Mouse (Mus musculus): ENCODE measurements around the gene Sh3d21. TPM values are rescaled to one million over a fixed set of nuclear protein-coding genes. Genes with fewer than 3 reads are reported as not detected.
A peak's percentile ranks its signal among the peaks of the same experiment; 100 is the strongest.
"Not testable (repeated sequence)": the region's sequence is repeated elsewhere in the genome, so short reads cannot be mapped to it uniquely, and the experiment has no call there.

Sh3d21 gene
- total and polyA plus RNA-seq, 3 experiments, result 0.31 to 1.3 TPM; not detected in 1

- no peak for TF ChIP-seq SIN3A (IDR thresholded peaks at IDR 0.05; ENCODE audit: low read length)
Observed at GRCm38 (mm10) chr4:126168851-126169250, 5.6 kb upstream of the Sh3d21 start (continued).

GRCm38 (mm10) chr4:126166084-126166483 is 2.8 kb upstream of the Sh3d21 start:
- TF ChIP-seq CHD2 (IDR thresholded peaks at IDR 0.05; ENCODE audit: low read length) (no peak), USF2 (IDR thresholded peaks at IDR 0.05; ENCODE audit: borderline replicate concordance in 1 of 2, insufficient read depth in 1 of 2, low read depth in 1 of 2, low read length in 2 of 2) (no peak), SMC3 (IDR thresholded peaks at IDR 0.05; ENCODE audit: low read depth, low read length) (no peak), ZKSCAN1 (IDR thresholded peaks at IDR 0.05; ENCODE audit: low read depth, low read length) (no peak), POLR2AphosphoS2 (IDR thresholded peaks at IDR 0.05; ENCODE audit: low read length) (no peak), NELFE (IDR thresholded peaks at IDR 0.05; ENCODE audit: low read depth, low read length) (no peak), GATA1 (IDR thresholded peaks at IDR 0.05; ENCODE audit: low read depth, low read length) (no peak), ZMIZ1 (IDR thresholded peaks at IDR 0.05; ENCODE audit: low read depth, low read length) (no peak), MAZ (IDR thresholded peaks at IDR 0.05; ENCODE audit: low read depth, low read length) (no peak), POLR2A (IDR thresholded peaks at IDR 0.05; ENCODE audit: control insufficient read depth in 1 of 2, insufficient read depth in 1 of 2, low read depth in 1 of 2, low read length in 2 of 2, poor library complexity in 1 of 2) (no peak), POLR2AphosphoS5 (IDR thresholded peaks at IDR 0.05; ENCODE audit: borderline replicate concordance, low read depth, low read length) (no peak)
- peaks cover 0 to 9% of the 10 kb centered on the region in 2 experiments; a peak in 2 of 4 replicates for H3K4me1 ChIP-seq (ENCODE audit: control insufficient read depth in 1 of 2, insufficient read depth in 2 of 2, low read length in 2 of 2)
- H3K27ac ChIP-seq (ENCODE audit: control insufficient read depth, low read depth, low read length), result no peak overlapping the region
- no peaks in the 10 kb centered on the region for H3K9me3 ChIP-seq (replicated peaks; ENCODE audit: insufficient read depth, low read length)
- no peak overlapping the region for H3K4me3 ChIP-seq (ENCODE audit: control insufficient read depth in 1 of 2, insufficient read depth in 1 of 2, low read depth in 2 of 2, low read length in 2 of 2)
- peaks cover 7 to 30% of the 10 kb centered on the region in 2 experiments for H3K36me3 ChIP-seq (ENCODE audit: control insufficient read depth in 1 of 2, insufficient read depth in 2 of 2, low read length in 2 of 2)
- peaks cover 2% of the 10 kb centered on the region; the same call in 1 of the 2 replicates for H3K79me2 ChIP-seq (ENCODE audit: control insufficient read depth, insufficient read depth, low read length, poor library complexity)
- H3K27me3 ChIP-seq (ENCODE audit: control insufficient read depth in 1 of 2, insufficient read depth in 2 of 2, low read length in 2 of 2), result no peaks in the 10 kb centered on the region
- no peak for DNase-seq (ENCODE audit: low read depth, low spot score)
- no peak overlapping the region for H3K9ac ChIP-seq (ENCODE audit: control insufficient read depth, low read depth, low read length, poor library complexity, severe bottlenecking)

- not testable (repeated sequence) for H3K27me3 ChIP-seq (ENCODE audit: control insufficient read depth in 1 of 2, insufficient read depth in 2 of 2, low read length in 2 of 2)
Observed at GRCm38 (mm10) chr4:126165092-126165491, 1.8 kb upstream of the Sh3d21 start.

GRCm38 (mm10) chr4:126163685-126164084 is 394 bp upstream of the Sh3d21 start:
- Histone ChIP-seq H3K27me3 (ENCODE audit: control insufficient read depth in 1 of 2, insufficient read depth in 2 of 2, low read length in 2 of 2) (no peaks in the 10 kb centered on the region), H3K36me3 (ENCODE audit: control insufficient read depth in 1 of 2, insufficient read depth in 2 of 2, low read length in 2 of 2) (peaks cover 7 to 14% of the 10 kb centered on the region in 2 experiments), H3K4me3 (ENCODE audit: control insufficient read depth in 1 of 2, insufficient read depth in 1 of 2, low read depth in 2 of 2, low read length in 2 of 2) (peak overlapping the region in 1 of 2 experiments; percentile 63; a peak in 2 of 4 replicates), H3K79me2 (ENCODE audit: control insufficient read depth, insufficient read depth, low read length, poor library complexity) (peaks cover 2% of the 10 kb centered on the region; the same call in 1 of the 2 replicates), H3K4me1 (ENCODE audit: control insufficient read depth in 1 of 2, insufficient read depth in 2 of 2, low read length in 2 of 2) (peaks cover 0 to 9% of the 10 kb centered on the region in 2 experiments; a peak in 2 of 4 replicates), H3K9ac (ENCODE audit: control insufficient read depth, low read depth, low read length, poor library complexity, severe bottlenecking) (peak overlapping the region; percentile 85), H3K9me3 (replicated peaks; ENCODE audit: insufficient read depth, low read length) (no peaks in the 10 kb centered on the region), H3K27ac (ENCODE audit: control insufficient read depth, low read depth, low read length) (no peak overlapping the region)
- no peak for DNase-seq (ENCODE audit: low read depth, low spot score)
- TF ChIP-seq GATA1 (IDR thresholded peaks at IDR 0.05; ENCODE audit: low read depth, low read length), result no peak
- TF ChIP-seq BHLHE40 (IDR thresholded peaks at IDR 0.05; ENCODE audit: borderline replicate concordance, low read depth, low read length), result no peak
- no peak for TF ChIP-seq SIN3A (IDR thresholded peaks at IDR 0.05; ENCODE audit: low read length)
- TF ChIP-seq E2F4 (IDR thresholded peaks at IDR 0.05; ENCODE audit: borderline replicate concordance, low read depth, low read length), result no peak
- TF ChIP-seq ZMIZ1 (IDR thresholded peaks at IDR 0.05; ENCODE audit: low read depth, low read length), result no peak
- no peak for TF ChIP-seq UBTF (IDR thresholded peaks at IDR 0.05; ENCODE audit: borderline replicate concordance, insufficient read depth, low read depth, low read length)
- TF ChIP-seq EP300 (IDR thresholded peaks at IDR 0.05; ENCODE audit: low read depth in 1 of 2, low read length in 2 of 2), result no peak
- TF ChIP-seq TBP (IDR thresholded peaks at IDR 0.05; ENCODE audit: low read depth, low read length), result no peak
- no peak for TF ChIP-seq ZNF384 (IDR thresholded peaks at IDR 0.05; ENCODE audit: low read depth, low read length)
- no peak for TF ChIP-seq ZC3H11A (IDR thresholded peaks at IDR 0.05; ENCODE audit: low read depth, low read length)
- TF ChIP-seq TAL1 (IDR thresholded peaks at IDR 0.05; ENCODE audit: low read length), result no peak
- no peak for TF ChIP-seq USF2 (IDR thresholded peaks at IDR 0.05; ENCODE audit: borderline replicate concordance in 1 of 2, insufficient read depth in 1 of 2, low read depth in 1 of 2, low read length in 2 of 2)
- TF ChIP-seq USF1 (IDR thresholded peaks at IDR 0.05; ENCODE audit: low read depth, low read length), result no peak
- no peak for TF ChIP-seq MEF2A (IDR thresholded peaks at IDR 0.05; ENCODE audit: extremely low read depth, insufficient replicate concordance, low read depth, low read length, poor library complexity, severe bottlenecking)
- TF ChIP-seq KAT2A (conservative IDR thresholded peaks at IDR 0.05; ENCODE audit: low read depth, low read length), result no peak

More at GRCm38 (mm10) chr4:126165092-126165491, 1.8 kb upstream of the Sh3d21 start:
- not testable (repeated sequence) for H3K79me2 ChIP-seq (ENCODE audit: control insufficient read depth, insufficient read depth, low read length, poor library complexity); H3K4me3 ChIP-seq (ENCODE audit: control insufficient read depth in 1 of 2, insufficient read depth in 1 of 2, low read depth in 2 of 2, low read length in 2 of 2); DNase-seq (ENCODE audit: low read depth, low spot score); H3K9ac ChIP-seq (ENCODE audit: control insufficient read depth, low read depth, low read length, poor library complexity, severe bottlenecking); H3K27ac ChIP-seq (ENCODE audit: control insufficient read depth, low read depth, low read length); H3K4me1 ChIP-seq (ENCODE audit: control insufficient read depth in 1 of 2, insufficient read depth in 2 of 2, low read length in 2 of 2); H3K9me3 ChIP-seq (replicated peaks; ENCODE audit: insufficient read depth, low read length)
- H3K36me3 ChIP-seq (ENCODE audit: control insufficient read depth in 1 of 2, insufficient read depth in 2 of 2, low read length in 2 of 2), result peaks cover 7 to 22% of the 10 kb centered on the region in 2 experiments
